Mouse (Mus musculus) ES-E14 (cell line): ENCODE data around the gene A930033H14Rik. TPM values are rescaled to one million over a fixed set of nuclear protein-coding genes. Genes with fewer than 3 reads are reported as not detected.

Source experiments
- DNase-seq: peaks from one replicate; pipeline ENCODE4 v3.0.0-alpha.2; 2013; ENCODE audit warnings: low read depth, low spot score
- H3K27ac ChIP-seq: 2 replicates; pipeline ENCODE4 v1.5.1; 2012; ENCODE audit warnings: low read depth, mild to moderate bottlenecking, low read length, moderate library complexity, mixed read lengths; ENCODE audit not compliant: poor library complexity, insufficient read depth, severe bottlenecking
- H3K36me3 ChIP-seq: 2 replicates; pipeline ENCODE4 v1.6.1; 2012; ENCODE audit warnings: mild to moderate bottlenecking, low read length, moderate library complexity, mixed read lengths; ENCODE audit not compliant: control insufficient read depth, poor library complexity, insufficient read depth, severe bottlenecking
- H3K4me1 ChIP-seq, 2 experiments: fragments of 150-350 bp in 1 of 2; sonication (generic) in 1 of 2; 2 replicates each; pipeline ENCODE4 v1.6.1; 2012; ENCODE audit warnings: low read length in 2 of 2, mild to moderate bottlenecking in 1 of 2, mixed read lengths in 1 of 2; ENCODE audit not compliant: control insufficient read depth in 2 of 2, insufficient read depth in 2 of 2, poor library complexity in 1 of 2
- H3K4me3 ChIP-seq, 2 experiments: fragments of 150-350 bp in 1 of 2; sonication (generic) in 1 of 2; 2 replicates each; pipeline ENCODE4 v1.5.1; 2012; ENCODE audit warnings: low read length in 2 of 2, low read depth in 1 of 2, mild to moderate bottlenecking in 1 of 2, mixed read lengths in 1 of 2; ENCODE audit not compliant: insufficient read depth in 1 of 2, poor library complexity in 1 of 2, severe bottlenecking in 1 of 2
- H3K9ac ChIP-seq: 2 replicates; pipeline ENCODE4 v1.6.1; 2012; ENCODE audit warnings: low read depth, mild to moderate bottlenecking, low read length, mixed read lengths; ENCODE audit not compliant: poor library complexity, insufficient read depth, severe bottlenecking
- H3K9me3 ChIP-seq: fragments of 150-350 bp; sonication (generic); 2 replicates; pipeline ENCODE4 v1.6.1; 2012; ENCODE audit warnings: low read depth, mild to moderate bottlenecking, low read length; ENCODE audit not compliant: control insufficient read depth, insufficient read depth
- CHD2 ChIP-seq: IDR thresholded peaks from 2 replicates; pipeline ENCODE4 v1.6.1; 2014; ENCODE audit warnings: mild to moderate bottlenecking, low read depth, low read length, inconsistent platforms
- HCFC1 ChIP-seq: IDR thresholded peaks from 2 replicates; pipeline ENCODE4 v1.6.1; 2012; ENCODE audit warnings: low read length, inconsistent platforms, borderline replicate concordance; ENCODE audit not compliant: insufficient read depth
- MAFK ChIP-seq: IDR thresholded peaks from 2 replicates; pipeline ENCODE4 v1.6.1; 2014; ENCODE audit warnings: mild to moderate bottlenecking, low read depth, low read length, inconsistent platforms; ENCODE audit not compliant: insufficient read depth
- ZC3H11A ChIP-seq: IDR thresholded peaks from 2 replicates; pipeline ENCODE4 v1.6.1; 2012; ENCODE audit warnings: low read depth, mild to moderate bottlenecking, inconsistent platforms, low read length, borderline replicate concordance
- ZNF384 ChIP-seq: IDR thresholded peaks from 2 replicates; pipeline ENCODE4 v1.6.1; 2012; ENCODE audit warnings: low read depth, low read length, inconsistent platforms
- in situ Hi-C, 2 experiments: fragments of 600-800 bp; cut with MboI; formaldehyde crosslinking; loops; one replicate each; pipeline ENCODE4 v1.15.1; 2025; ENCODE audit warnings: low sequenced_read_pairs in 2 of 2, inconsistent platforms in 1 of 2; ENCODE audit not compliant: unreplicated experiment in 2 of 2
- total RNA-seq: library from RNA; depleted of rRNA; stranded (reverse); fragments of 300-350 nt; gene quantifications from 2 replicates; pipeline ENCODE4 v1.2.3, GENCODE M21; 2012

A930033H14Rik gene
- total RNA-seq, 1 experiment, result 0.45 TPM

- no peak for TF ChIP-seq MAFK
- no peak for DNase-seq
- Histone ChIP-seq H3K4me3 (no peak overlapping the region), H3K9me3 (no peaks in the 10 kb centered on the region), H3K36me3 (no peaks in the 10 kb centered on the region), H3K27ac (no peak overlapping the region), H3K9ac (no peak overlapping the region), H3K4me1 (no peaks in the 10 kb centered on the region)
- in situ Hi-C loops, result no loop called here
These were observed 20.6 kb downstream of the A930033H14Rik start for GRCm38 (mm10) chr10:69192266-69192665.

GRCm38 (mm10) chr10:69190434-69191160, 22.3 kb downstream of the A930033H14Rik start:
- H3K9me3 ChIP-seq, result no peaks in the 10 kb centered on the region
- in situ Hi-C loops, result no loop called here
- no peaks in the 10 kb centered on the region for H3K4me1 ChIP-seq
- DNase-seq, result no peak
- H3K9ac ChIP-seq, result no peak overlapping the region
- no peak overlapping the region for H3K27ac ChIP-seq
- no peak for TF ChIP-seq ZNF384
- no peak for TF ChIP-seq CHD2
- TF ChIP-seq MAFK, result no peak
- no peak for TF ChIP-seq ZC3H11A
- no peak for TF ChIP-seq HCFC1
- H3K4me3 ChIP-seq, result no peak overlapping the region
- H3K36me3 ChIP-seq, result no peaks in the 10 kb centered on the region

- Histone ChIP-seq H3K27ac (no peak overlapping the region), H3K9ac (no peak overlapping the region), H3K4me3 (no peak overlapping the region), H3K36me3 (no peaks in the 10 kb centered on the region), H3K4me1 (no peaks in the 10 kb centered on the region), H3K9me3 (no peaks in the 10 kb centered on the region)
- no peak for TF ChIP-seq HCFC1
- no peak for TF ChIP-seq ZC3H11A
- TF ChIP-seq ZNF384, result no peak
- TF ChIP-seq CHD2, result no peak
- no peak for TF ChIP-seq MAFK
- in situ Hi-C loops, result no loop called here
- DNase-seq, result no peak
These were observed 25.0 kb downstream of the A930033H14Rik start for GRCm38 (mm10) chr10:69187773-69188443.

- H3K27ac ChIP-seq, result no peak overlapping the region
- no peak for TF ChIP-seq ZC3H11A
- peak; percentile 98 for TF ChIP-seq ZNF384
- TF ChIP-seq CHD2, result no peak
- DNase-seq, result peak; percentile 41
- H3K9me3 ChIP-seq, result no peaks in the 10 kb centered on the region
- H3K36me3 ChIP-seq, result no peaks in the 10 kb centered on the region
- no peak overlapping the region; the same call in 1 of the 2 replicates for H3K9ac ChIP-seq
- in situ Hi-C loops, result no loop called here
- no peak overlapping the region for H3K4me3 ChIP-seq
- no peaks in the 10 kb centered on the region for H3K4me1 ChIP-seq
These were observed 26.7 kb downstream of the A930033H14Rik start for GRCm38 (mm10) chr10:69185894-69186893.
